In genomic region chr19:8818801-8819595, GRCm38 (mm10) we compare ENCODE assay signal across 8 mouse cellular contexts. TPM values are rescaled to one million over a fixed set of nuclear protein-coding genes. Genes with fewer than 3 reads are reported as not detected.
DNase-seq lines count a peak whose midpoint lies in the region; ATAC-seq and TF ChIP-seq lines count a peak whose summit lies in the region.

Ttc9c (minus strand) TSS chr19:8819333.

- H3K4me2 ChIP-seq in hindbrain, postnatal 0 days (ENCODE audit: low read depth, low read length): peak within 1 kb of the TSS; percentile 95

- ATAC-seq in hindbrain, postnatal 0 days: peak; percentile 93

- peaks cover 10% of the 10 kb centered on the region; the same call in 1 of the 2 replicates for H3K36me3 ChIP-seq in hindbrain, postnatal 0 days (ENCODE audit: insufficient read depth, low read length)

- DNase-seq in adrenal gland, adult 18-20 months (ENCODE audit: low spot score in 2 of 2): peak; percentile 84 to 87
- peak; percentile 98 for DNase-seq in embryo, embryonic 10 days (ENCODE audit: low spot score)
- peak; percentile 95 for DNase-seq in gastrocnemius, adult 8-10 months (ENCODE audit: low spot score in 2 of 2)
- DNase-seq in hindbrain, postnatal 0 days (ENCODE audit: low spot score): peak; percentile 99
- peak; percentile 94 to 98 for DNase-seq in left cerebral cortex, adult 18-20 months (ENCODE audit: low spot score in 2 of 2)
- peak; percentile 97 to 99 for DNase-seq in lung, postnatal 4 days
- peak; percentile 92 for DNase-seq in retina, postnatal 7 days (ENCODE audit: low read depth, low spot score)
- DNase-seq in urinary bladder, postnatal 10 days (ENCODE audit: low spot score): peak; percentile 76

- peak within 1 kb of the TSS; percentile 99 for H3K27ac ChIP-seq in hindbrain, postnatal 0 days

- peaks cover 30% of the 10 kb centered on the region for H3K4me1 ChIP-seq in hindbrain, postnatal 0 days (ENCODE audit: insufficient read depth, low read length)

- H3K4me3 ChIP-seq in hindbrain, postnatal 0 days (ENCODE audit: low read length): peak within 1 kb of the TSS; percentile 96

- H3K9ac ChIP-seq in hindbrain, postnatal 0 days (replicated peaks; ENCODE audit: low read length): peak within 1 kb of the TSS; percentile 98

- no peak for TF ChIP-seq CTCF in hindbrain, postnatal 0 days (IDR thresholded peaks at IDR 0.05; ENCODE audit: low read depth)

- no peaks in the 10 kb centered on the region for H3K9me3 ChIP-seq in hindbrain, postnatal 0 days (ENCODE audit: low read length)

- under 1% methylated on average over 33 of the region's 33 CpGs for WGBS in hindbrain, postnatal 0 days

- H3K27me3 ChIP-seq in hindbrain, postnatal 0 days (ENCODE audit: insufficient read depth, low read length): no peaks in the 10 kb centered on the region

RNA-seq across cellular contexts. Expression of gene Ttc9c, which starts in this region (rescaled TPM):
- 10 to 100 TPM; 35.3 to 39.4 TPM for total RNA-seq in adrenal gland, adult 18-20 months (2021)
- 10 to 100 TPM; 11.4 to 12.7 (median 11.9) TPM for total RNA-seq in gastrocnemius, adult 8-10 months (2022)
- 41.0 and 55.2 TPM in 2 replicates for total RNA-seq in hindbrain, postnatal 0 days (2014; rRNA removed)
- polyA plus RNA-seq in hindbrain, postnatal 0 days (2015; fragmentation: Nextera tagmentation; extraction: Ambion mirVana): 41.1 and 42.5 TPM in 2 replicates
- total RNA-seq in left cerebral cortex, adult 18-20 months (2021): 10 to 100 TPM; 38.7 to 42.4 TPM

Comparison
In these comparisons a context has a peak if more than half of its experiments do, and no peak if none do; other contexts are left out.
1. Peak in every context shown above with its lines: DNase-seq, ATAC-seq, H3K4me3 ChIP-seq and H3K27ac ChIP-seq.